Mouse (Mus musculus) kidney, adult 2 months (tissue): ENCODE measurements around the gene Spc25.

ENCODE experiments used
- CTCF ChIP-seq: fragments of 200-500 bp; conservative IDR thresholded peaks from 2 replicates; pipeline ENCODE4 v1.5.1; 2011; ENCODE audit warnings: low read depth, mild to moderate bottlenecking, control low read depth, low read length, moderate library complexity, mixed read lengths; ENCODE audit not compliant: insufficient read depth, insufficient read length
- POLR2A ChIP-seq: fragments of 200-500 bp; IDR thresholded peaks from one replicate; pipeline ENCODE4 v1.6.1; 2011; ENCODE audit warnings: low read depth, low read length, control low read depth

DNA sequence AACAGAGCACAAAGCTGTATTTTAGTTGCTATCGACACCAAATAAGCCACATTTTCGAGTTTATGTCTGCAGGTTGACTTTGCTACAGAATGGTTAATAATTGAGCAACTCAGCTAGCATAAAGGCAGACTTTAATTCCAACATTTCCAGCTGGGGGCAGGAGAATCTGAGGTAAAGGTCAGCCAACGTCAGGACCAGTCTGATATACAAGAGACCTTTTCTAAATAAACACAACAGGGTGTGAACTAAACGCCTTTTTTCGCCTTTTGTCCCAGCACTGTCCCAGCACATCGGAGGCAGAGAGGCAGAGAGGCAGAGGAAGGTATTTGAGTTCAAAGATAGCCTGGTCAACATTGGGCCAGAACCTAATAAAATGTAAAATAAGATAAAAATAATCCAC is 809 bp downstream of the Spc25 start:
- TF ChIP-seq POLR2A: no peak
- no peak for TF ChIP-seq CTCF
